Mouse (Mus musculus) E14TG2a.4 (cell line): ENCODE data around the gene Map7.

Experiments
- H3K27me3 ChIP-seq: 2 replicates; pipeline ENCODE4 v1.6.1; 2014; ENCODE audit warnings: low read length, control low read depth; ENCODE audit not compliant: insufficient read depth
- H3K36me3 ChIP-seq: 2 replicates; pipeline ENCODE4 v1.6.1; 2014; ENCODE audit warnings: low read length, control low read depth; ENCODE audit not compliant: insufficient read depth
- H3K4me1 ChIP-seq: replicated peaks from 2 replicates; pipeline ENCODE4 v1.6.1; 2014; ENCODE audit warnings: low read depth, low read length, control low read depth
- H3K4me3 ChIP-seq: replicated peaks from 2 replicates; pipeline ENCODE4 v1.5.1; 2014; ENCODE audit warnings: mild to moderate bottlenecking, low read length
- H3K9me3 ChIP-seq: 2 replicates; pipeline ENCODE4 v1.6.1; 2014; ENCODE audit warnings: low read length, control low read depth
- CTCF ChIP-seq: conservative IDR thresholded peaks from 2 replicates; pipeline ENCODE4 v1.5.1; 2014; ENCODE audit warnings: low read length
- NANOG ChIP-seq: IDR thresholded peaks from 2 replicates; pipeline ENCODE4 v1.6.1; 2014; ENCODE audit warnings: borderline replicate concordance, low read length, mixed read lengths
- POU5F1 ChIP-seq: IDR thresholded peaks from 2 replicates; pipeline ENCODE4 v1.6.1; 2014; ENCODE audit warnings: low read length, borderline replicate concordance

Gene Map7

DNA sequence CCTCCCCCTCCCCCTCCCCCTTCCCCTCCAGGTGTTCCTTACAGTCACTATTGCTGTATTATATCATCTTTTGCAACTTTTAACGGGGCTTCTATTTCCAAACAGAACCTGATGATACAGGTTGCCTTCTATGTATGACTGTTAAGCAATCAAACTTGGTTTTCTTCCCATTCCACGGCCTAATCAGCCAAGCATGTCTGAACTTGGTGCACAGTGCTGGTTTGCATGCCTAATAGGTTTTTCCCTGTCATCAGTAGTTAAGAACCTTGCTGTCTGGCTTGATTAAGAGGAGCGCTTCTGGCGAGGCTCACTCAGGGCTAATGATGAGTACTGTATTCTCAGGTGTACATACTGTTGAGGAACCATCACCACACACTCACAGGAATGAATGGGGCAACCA lies 25.5 kb downstream of the Map7 start:
- Histone ChIP-seq H3K4me1 (peaks cover 87% of the 10 kb centered on the region), H3K27me3 (no peaks in the 10 kb centered on the region), H3K4me3 (no peak overlapping the region), H3K9me3 (no peaks in the 10 kb centered on the region), H3K36me3 (peaks cover 22% of the 10 kb centered on the region)
- TF ChIP-seq POU5F1: no peak
- no peak for TF ChIP-seq CTCF
- no peak for TF ChIP-seq NANOG

DNA sequence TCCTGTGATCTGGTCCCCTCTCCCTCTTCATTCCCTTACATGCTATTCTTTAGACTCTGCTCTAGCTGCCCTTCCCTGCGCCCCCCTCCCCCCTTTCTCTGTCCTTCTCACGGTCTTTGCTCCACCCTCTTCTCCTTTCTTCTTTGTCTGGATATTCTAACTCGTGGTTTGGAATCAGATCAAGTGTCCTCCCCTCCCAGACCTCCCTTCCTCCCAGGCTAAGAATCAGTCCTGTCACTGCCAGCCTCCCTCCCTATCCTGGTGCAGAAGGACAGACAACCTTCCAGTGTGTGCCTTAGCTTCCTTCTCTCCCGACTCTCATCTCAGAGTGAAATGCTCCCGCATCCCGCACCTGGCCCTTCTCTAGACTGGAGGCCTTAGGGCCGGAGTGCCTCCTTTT lies 27.8 kb downstream of the Map7 start:
- H3K27me3 ChIP-seq: no peaks in the 10 kb centered on the region
- peaks cover 29% of the 10 kb centered on the region for H3K36me3 ChIP-seq
- TF ChIP-seq POU5F1 (no peak), CTCF (no peak), NANOG (no peak)
- H3K4me3 ChIP-seq: peak overlapping the region; percentile 15
- H3K4me1 ChIP-seq: peaks cover 87% of the 10 kb centered on the region
- no peaks in the 10 kb centered on the region for H3K9me3 ChIP-seq

GRCm38 (mm10) chr10:20178807-20179605 lies 30.7 kb downstream of the Map7 start:
- Histone ChIP-seq H3K36me3 (peaks cover 15% of the 10 kb centered on the region), H3K4me1 (peaks cover 99% of the 10 kb centered on the region), H3K4me3 (no peak overlapping the region), H3K9me3 (no peaks in the 10 kb centered on the region), H3K27me3 (no peaks in the 10 kb centered on the region)
- no peak for TF ChIP-seq CTCF
- TF ChIP-seq NANOG: no peak
- TF ChIP-seq POU5F1: no peak

GRCm38 (mm10) chr10:20181198-20181597 lies 32.9 kb downstream of the Map7 start:
- Histone ChIP-seq H3K4me3 (peak overlapping the region; percentile 29; the same call in 1 of the 2 replicates), H3K9me3 (no peaks in the 10 kb centered on the region), H3K27me3 (no peaks in the 10 kb centered on the region), H3K4me1 (peaks cover 99% of the 10 kb centered on the region), H3K36me3 (peaks cover 25% of the 10 kb centered on the region)
- TF ChIP-seq NANOG (no peak), CTCF (no peak), POU5F1 (no peak)

DNA sequence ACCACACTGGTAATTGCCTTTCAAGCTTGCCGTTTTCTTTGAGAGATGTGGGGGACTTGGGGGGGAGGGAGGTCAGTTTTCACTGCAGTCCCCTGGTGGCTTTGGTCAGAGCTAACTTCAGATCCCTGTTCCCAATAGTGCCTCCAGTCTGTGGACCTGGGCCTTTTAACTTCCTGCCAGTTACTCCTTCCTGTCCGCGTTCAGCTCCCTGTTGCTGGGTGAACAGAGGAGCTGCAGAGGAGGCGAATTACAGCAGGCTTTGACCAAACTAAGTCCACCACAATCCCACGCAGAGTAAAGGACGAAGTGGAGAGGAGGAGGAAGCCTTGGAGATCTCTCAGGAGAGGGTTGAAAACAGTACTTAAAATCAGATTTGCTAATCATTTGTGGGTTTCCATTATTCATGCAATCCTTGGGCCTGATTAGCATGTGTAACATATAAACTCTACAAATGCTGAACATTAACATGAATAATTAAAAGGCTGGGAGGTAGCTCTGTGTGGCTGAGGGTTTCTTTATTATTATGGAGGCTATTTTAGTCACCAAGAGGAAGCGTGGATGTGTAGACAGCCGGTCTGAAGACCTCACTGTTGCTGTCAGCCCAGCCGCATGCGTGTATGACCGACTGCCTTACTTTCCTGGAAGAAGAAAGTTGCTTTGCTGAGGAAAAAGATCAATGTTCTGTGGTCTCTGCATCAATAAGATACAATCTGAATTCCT lies 33.6 kb downstream of the Map7 start:
- Histone ChIP-seq H3K4me3 (peak overlapping the region; percentile 29), H3K9me3 (no peaks in the 10 kb centered on the region), H3K27me3 (no peaks in the 10 kb centered on the region), H3K4me1 (peaks cover 99% of the 10 kb centered on the region), H3K36me3 (peaks cover 25% of the 10 kb centered on the region)
- TF ChIP-seq NANOG (no peak), CTCF (no peak)

DNA sequence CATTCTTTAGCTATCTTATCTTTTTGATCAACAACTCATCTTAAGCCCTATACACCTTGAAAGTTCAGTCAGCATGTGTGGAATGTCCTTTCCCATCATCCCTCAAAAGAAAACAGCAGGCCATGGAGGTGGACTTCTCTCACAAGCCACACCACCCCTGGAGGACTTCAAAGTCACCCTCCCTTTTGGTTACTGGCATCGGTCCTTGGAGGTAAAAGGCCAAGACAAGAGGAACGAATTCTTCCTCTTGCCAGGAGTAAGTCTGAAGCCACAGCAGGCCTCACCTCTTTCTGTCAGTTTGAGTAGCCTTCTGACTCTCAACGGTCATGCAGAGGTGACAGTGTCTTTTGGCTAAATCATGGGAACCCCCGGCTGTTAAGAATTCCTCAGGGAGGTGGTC lies 36.1 kb downstream of the Map7 start:
- H3K4me3 ChIP-seq: no peak overlapping the region
- H3K9me3 ChIP-seq: no peaks in the 10 kb centered on the region
- H3K36me3 ChIP-seq: peaks cover 20% of the 10 kb centered on the region
- TF ChIP-seq CTCF (no peak), POU5F1 (no peak)
- H3K4me1 ChIP-seq: peaks cover 99% of the 10 kb centered on the region
- H3K27me3 ChIP-seq: no peaks in the 10 kb centered on the region

DNA sequence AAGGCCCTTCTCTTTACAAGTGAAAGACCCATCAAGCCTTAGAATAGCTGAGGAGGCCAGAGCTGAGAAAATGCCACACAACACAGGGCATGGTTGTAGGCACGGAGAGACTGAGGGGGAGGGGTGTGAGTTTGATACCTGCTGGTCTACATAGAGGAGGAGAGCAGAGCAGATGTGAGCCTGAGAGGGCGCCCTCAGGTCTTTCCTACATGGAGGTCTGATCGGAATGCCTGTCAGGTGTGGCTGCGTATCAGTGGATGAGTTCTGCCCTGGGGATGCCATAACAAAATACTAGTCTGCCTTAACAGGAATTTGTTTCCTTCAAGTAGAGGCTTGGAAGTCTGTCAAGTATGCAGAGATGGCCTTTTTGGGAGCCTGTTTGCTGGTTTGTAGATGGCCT lies 37.0 kb downstream of the Map7 start:
- TF ChIP-seq CTCF: no peak
- no peak for TF ChIP-seq NANOG
- no peak for TF ChIP-seq POU5F1
- Histone ChIP-seq H3K9me3 (no peaks in the 10 kb centered on the region), H3K4me1 (peaks cover 98% of the 10 kb centered on the region), H3K36me3 (peaks cover 13% of the 10 kb centered on the region), H3K4me3 (0 out of 2 replicates have a peak overlapping the region, but pooled peaks have one; percentile 0), H3K27me3 (no peaks in the 10 kb centered on the region)

DNA sequence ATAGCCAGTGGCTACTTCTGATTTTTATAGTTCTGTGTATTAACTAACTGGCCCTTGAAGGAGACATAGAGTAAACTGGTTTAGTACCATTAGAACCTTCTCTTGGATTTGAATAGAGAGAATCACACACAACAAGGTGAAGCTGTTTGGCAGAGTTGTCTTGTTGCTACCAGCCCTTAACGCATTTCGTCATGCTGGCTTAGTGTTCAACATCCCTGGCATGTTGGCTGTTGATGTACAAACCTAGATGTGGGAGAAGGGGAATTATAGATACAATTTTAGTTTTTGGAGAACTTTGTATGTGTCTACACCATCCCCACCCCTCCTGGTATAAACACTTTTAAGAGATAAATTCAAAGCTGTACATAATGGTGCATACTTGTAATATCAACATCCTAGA lies 37.5 kb downstream of the Map7 start:
- peaks cover 95% of the 10 kb centered on the region for H3K4me1 ChIP-seq
- no peak for TF ChIP-seq POU5F1
- TF ChIP-seq CTCF: no peak
- TF ChIP-seq NANOG: no peak
- H3K9me3 ChIP-seq: no peaks in the 10 kb centered on the region
- peaks cover 13% of the 10 kb centered on the region for H3K36me3 ChIP-seq
- no peaks in the 10 kb centered on the region for H3K27me3 ChIP-seq
- no peak overlapping the region for H3K4me3 ChIP-seq

DNA sequence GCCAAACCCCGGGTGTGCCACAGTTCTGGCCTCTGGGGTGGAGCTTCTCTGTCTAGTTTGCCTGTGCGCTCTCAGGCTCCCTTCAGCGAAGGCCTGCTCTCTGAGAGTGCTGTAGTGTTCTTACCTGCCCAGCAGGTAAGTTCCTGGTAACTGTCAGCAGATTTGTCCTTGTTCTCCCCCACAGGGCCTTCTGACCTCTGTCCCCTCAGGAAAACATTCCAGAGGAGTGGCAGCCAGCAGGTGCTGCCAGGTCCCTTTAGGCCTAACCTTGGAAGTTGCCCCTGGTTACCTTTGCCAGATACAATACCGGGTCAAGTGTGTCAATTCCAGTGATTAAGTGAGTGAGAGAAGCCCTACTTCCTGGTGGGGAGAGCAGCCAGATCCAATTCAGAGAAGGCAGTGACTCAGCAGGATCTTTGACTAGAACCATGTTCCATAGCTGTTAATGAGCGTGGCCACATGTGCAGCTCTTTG lies 38.6 kb downstream of the Map7 start:
- peaks cover 13% of the 10 kb centered on the region for H3K36me3 ChIP-seq
- H3K9me3 ChIP-seq: no peaks in the 10 kb centered on the region
- no peak for TF ChIP-seq POU5F1
- 0 out of 2 replicates have a peak, but pooled peaks have one; percentile 17 for TF ChIP-seq NANOG
- no peaks in the 10 kb centered on the region for H3K27me3 ChIP-seq
- peak overlapping the region; percentile 49 for H3K4me3 ChIP-seq
- peaks cover 87% of the 10 kb centered on the region for H3K4me1 ChIP-seq
